Mouse (Mus musculus) fibroblast of lung, adult 2 months (primary cell): ENCODE results near the gene Hist1h3b.
"Not testable (repeated sequence)": the region's sequence is repeated elsewhere in the genome, so short reads cannot be mapped to it uniquely, and the experiment has no call there.

Source experiments
- DNase-seq: peaks from one replicate; pipeline ENCODE4 v3.0.0-alpha.2; 2011; ENCODE audit warnings: low read depth

The Hist1h3b gene

GRCm38 (mm10) chr13:23752067-23752741 is at the start of gene Hist1h3b:
Hist1h3b (plus strand) TSS chr13:23752267.
- DNase-seq: peak; percentile 83

- not testable (repeated sequence) for DNase-seq
These were observed 49.3 kb upstream of the Hist1h3b start for GRCm38 (mm10) chr13:23702801-23703200.

DNA sequence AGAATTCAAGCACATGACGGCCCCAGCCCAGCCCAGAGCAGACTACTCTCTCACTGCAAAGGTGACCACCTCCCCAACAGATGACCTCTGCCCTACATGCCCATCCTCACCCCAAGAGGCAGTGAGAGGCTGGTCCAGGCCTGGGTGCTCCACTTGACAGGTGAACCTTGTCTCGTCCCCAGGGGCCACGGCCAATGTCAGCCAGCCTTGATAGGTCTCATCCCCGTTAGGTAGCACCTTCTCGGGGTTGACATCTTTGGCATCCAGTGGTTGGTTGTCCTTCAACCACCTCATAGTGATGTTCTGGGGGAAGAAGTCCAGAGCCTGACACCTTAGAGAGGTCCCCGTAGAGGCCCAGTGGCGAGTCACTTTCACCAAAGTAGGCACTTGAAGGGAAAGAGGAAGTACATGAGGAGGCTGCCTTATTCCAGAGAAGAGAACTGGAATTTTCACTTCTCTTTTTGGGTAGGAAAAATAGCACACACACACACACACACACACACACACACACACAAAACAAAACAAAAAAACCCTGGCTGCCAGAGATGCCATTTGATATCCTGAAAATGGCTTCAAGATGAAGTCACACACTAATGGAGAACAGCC is 46.2 kb upstream of the Hist1h3b start:
- DNase-seq: no peak

DNA sequence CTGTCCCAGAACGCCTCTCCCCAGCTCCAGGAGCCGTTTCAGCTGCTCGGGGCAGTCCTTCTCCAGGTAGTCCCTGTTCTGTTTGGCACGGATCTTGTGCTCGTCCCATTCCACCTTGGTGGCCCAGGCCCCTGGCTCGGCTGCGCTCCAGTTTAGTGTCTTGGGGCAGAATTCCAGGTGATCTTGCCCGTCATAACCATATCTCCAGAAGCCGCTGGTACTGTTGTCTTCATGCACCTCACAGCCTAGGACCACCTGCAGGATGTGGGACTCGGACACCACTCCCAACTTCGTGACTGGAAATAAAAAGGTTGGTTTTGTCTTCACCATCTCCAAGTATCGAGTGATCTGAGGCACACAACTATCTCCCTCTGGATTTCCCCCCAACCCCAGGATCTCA is 45.3 kb upstream of the Hist1h3b start:
- no peak for DNase-seq

GRCm38 (mm10) chr13:23708041-23708440 is 44.0 kb upstream of the Hist1h3b start:
- DNase-seq: no peak

DNA sequence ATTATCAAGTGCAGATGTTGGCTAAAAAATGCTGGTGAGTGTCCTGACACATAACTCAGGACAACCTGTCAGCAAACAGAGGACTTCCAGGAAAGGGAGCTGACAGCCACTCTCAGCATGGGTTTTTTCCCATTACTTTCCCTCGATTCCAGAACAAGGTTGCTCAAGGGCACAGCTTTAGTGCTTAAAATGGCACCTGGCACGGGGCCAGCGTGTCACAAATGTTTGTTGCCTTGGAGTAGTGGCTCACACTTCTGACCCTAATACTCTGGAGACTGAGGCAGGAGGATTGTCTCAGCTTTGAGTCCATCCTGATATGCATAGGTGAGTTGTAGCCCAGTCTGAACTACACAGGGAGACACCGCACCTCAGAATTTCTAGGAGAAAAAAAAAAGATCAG is 43.4 kb upstream of the Hist1h3b start:
- no peak for DNase-seq

GRCm38 (mm10) chr13:23709714-23710373 is 42.2 kb upstream of the Hist1h3b start:
- no peak for DNase-seq

DNA sequence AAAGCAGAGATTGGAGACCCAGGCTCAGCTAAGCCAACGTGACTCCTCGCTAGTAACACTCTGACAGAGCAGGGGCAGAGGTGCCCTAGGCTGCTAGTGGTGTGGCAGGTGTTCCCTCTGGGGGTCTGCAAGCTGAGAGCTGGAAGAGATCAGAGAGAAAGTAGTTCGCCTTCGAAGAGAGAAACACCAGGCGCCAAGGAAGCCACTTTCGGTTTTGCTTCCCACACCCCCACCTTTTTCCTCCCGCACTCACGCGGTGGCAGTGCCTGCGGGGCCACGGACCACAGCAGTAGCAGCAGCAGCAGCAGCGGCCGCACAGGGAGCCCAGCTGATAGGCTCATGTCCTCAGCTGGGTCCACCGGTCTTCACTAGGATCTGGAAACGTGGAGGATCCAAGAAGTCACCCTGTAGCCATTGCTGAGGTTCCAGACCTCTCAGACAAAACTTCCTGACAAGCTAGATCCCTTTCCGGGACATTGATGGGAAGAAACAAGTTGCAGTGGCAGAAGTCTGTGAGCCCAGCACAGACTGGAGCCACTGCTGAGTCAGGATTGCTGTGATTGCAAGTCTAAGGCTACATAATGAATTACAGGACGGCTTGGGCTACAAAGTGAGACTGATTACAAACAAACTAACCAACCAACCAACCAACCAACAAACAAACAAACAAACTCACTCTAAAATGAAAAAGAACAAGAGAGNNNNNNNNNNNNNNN is 41.5 kb upstream of the Hist1h3b start, which contains the start of gene Hfe:
Hfe (minus strand) TSS at position 481 of the 716 bp plus-strand sequence.
- DNase-seq: no peak

DNA sequence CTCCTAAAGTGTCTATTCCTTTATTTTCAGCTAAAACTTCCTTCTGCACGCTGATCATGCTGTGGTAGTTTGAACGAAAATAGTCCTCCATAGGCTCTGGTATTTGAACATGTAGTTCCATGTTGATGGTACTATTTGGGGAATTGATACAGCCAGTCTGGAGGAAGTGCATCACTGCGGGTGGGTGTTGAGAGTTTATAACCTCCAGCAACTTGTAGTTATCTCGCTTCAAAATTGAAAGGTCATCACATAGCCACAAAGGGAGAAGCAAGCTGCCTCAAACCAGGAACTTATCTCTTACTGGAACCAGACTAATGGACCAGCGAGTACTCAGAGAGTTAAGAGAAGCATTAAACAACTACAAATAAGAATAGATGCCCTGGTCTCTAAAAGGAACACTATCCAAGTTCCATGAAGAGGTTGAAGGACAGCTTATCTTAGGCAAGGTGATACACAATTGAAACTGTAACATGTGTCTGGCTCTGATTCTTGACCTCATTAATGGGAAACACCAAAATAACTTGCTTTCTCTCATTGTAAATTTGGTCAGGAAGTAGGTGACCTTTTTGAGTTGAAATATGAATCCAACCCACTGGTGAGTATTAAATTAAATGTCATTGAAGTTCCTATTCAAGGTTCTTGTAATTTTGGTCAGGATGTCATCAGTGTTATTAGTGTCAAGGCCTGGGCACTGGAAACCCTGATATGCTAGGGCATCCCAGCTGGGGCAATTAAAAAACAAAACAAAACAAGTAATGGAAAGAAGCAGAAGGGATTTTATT is 35.6 kb upstream of the Hist1h3b start:
- no peak for DNase-seq

DNA sequence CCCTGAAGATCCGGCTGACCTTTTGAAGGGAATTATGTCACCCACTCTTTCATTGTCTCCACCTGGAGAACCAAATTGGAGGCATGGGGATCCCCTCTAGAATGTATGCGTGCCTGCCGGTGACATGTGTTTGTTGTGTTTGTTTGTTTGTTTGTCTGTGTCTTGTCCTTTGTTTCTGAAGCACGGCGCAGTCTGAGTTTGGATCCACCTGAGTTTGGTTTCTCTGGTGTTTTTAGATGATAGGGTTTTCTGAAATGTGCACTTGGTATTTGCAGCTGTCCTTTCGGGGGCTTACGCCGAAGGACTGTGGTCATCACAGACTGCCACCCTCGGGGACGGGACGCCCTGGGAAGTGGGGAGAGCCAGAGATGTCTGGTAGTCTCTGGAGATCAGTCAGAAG is 34.9 kb upstream of the Hist1h3b start:
- no peak for DNase-seq

DNA sequence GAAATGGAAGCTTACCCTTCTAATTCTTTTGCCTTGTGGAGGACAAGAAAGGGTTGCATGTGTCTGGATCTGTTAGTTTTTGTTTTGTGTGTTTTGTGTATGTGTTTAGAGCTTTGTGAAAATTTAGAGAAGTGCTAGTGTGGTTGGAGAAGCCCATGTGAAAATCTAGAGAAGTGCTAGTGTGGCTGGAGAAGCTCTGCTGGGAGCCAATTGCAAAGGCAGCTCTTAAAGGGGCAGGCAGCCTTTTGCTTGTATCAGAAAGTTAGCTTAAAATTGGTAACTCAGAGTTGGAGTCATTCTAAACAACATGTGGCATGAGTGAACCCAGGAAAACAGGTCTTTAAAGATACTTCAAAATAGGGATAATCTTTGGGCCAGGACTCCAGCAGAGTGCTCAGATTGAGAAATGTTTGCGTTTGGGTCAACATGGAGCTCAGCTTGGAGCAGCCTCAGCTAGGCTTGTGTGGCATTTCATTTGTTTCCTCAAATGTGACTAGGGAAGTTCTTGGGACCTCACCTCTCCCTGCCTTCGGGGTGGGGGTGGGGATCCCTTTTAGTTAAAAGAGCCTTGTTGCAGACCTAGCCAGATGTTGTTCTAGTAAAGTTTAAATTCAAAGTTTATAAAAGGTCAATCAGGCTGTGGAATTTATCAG is 34.3 kb upstream of the Hist1h3b start:
- not testable (repeated sequence) for DNase-seq

GRCm38 (mm10) chr13:23724239-23724638 is 27.8 kb upstream of the Hist1h3b start:
- no peak for DNase-seq

- no peak for DNase-seq
These were observed 26.9 kb upstream of the Hist1h3b start for GRCm38 (mm10) chr13:23725213-23725612.

GRCm38 (mm10) chr13:23728472-23729191 is 23.4 kb upstream of the Hist1h3b start:
- DNase-seq: no peak

DNA sequence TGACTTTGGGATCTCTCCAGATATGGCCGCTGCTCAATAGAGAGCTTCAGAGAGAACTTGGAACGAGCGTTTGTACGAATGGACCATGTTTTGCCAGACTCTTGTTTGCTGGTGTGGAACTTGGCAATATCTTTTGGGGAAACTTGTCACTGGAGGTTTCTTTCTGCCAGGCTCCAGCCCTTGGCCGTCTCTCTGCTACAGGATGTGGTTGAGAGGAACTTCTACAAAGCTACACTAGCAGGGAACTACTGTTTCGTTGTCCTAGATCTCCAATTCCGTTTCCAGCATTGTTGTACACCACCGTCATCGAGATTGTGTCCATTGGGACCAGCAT is 22.9 kb upstream of the Hist1h3b start:
- DNase-seq: no peak

GRCm38 (mm10) chr13:23729706-23730105 is 22.4 kb upstream of the Hist1h3b start:
- no peak for DNase-seq

GRCm38 (mm10) chr13:23730479-23730878 is 21.6 kb upstream of the Hist1h3b start:
- no peak for DNase-seq

DNA sequence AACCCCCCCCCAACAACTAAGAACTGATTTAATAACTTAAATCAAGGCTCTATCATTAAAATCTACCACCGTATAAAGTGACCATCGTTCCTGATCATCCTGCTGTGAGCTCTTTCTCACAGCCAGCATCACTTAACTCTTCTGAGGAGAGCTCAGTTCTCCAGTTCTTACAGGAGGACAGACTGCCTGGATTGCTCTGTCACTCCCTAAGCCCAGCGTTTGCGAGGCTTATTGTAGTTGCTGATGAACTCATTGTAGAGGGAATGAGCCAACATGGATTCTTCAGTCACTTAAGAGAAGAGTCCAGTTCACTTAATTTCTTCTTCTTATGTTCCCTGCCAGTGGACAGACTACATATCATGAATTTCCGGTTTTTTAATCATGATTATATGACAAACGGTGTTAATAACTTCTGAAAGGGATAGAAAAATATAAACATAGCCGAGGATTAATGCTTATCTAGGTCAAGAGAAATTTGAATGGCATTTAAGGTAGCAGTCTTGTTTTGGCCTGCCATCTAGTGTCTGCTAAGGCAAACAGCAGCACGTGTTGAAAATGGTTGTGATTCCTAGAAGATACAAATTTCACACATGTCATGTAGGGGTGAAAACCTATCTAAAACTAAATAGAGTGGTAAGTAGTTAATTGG is 19.8 kb upstream of the Hist1h3b start:
- no peak for DNase-seq

DNA sequence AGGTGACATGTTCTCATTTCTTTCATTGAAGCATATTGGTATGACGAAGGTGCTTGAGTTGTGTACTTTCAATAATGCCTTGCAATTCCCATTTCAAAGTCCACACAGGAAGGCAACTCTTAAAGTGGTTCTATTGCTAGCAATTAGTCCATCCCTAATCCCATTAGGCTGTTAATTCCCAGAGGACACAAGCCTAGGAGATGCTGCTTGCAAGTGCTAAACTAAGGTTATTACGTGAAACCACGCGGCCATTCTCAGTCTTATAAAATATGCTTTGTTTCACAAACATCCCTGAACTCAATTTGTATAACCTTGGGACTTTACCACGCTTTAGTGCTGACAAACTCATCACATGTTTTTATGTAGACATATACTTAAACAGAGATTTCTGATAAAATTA is 15.0 kb upstream of the Hist1h3b start:
- no peak for DNase-seq

GRCm38 (mm10) chr13:23738041-23738440 is 14.0 kb upstream of the Hist1h3b start:
- no peak for DNase-seq
